Mouse (Mus musculus): ENCODE data around the gene Kcnj14. TPM values are rescaled to one million over a fixed set of nuclear protein-coding genes. Genes with fewer than 3 reads are reported as not detected.

Gene Kcnj14
- polyA plus RNA-seq, 1 experiment from 2014 or later: 1.5 TPM

DNA sequence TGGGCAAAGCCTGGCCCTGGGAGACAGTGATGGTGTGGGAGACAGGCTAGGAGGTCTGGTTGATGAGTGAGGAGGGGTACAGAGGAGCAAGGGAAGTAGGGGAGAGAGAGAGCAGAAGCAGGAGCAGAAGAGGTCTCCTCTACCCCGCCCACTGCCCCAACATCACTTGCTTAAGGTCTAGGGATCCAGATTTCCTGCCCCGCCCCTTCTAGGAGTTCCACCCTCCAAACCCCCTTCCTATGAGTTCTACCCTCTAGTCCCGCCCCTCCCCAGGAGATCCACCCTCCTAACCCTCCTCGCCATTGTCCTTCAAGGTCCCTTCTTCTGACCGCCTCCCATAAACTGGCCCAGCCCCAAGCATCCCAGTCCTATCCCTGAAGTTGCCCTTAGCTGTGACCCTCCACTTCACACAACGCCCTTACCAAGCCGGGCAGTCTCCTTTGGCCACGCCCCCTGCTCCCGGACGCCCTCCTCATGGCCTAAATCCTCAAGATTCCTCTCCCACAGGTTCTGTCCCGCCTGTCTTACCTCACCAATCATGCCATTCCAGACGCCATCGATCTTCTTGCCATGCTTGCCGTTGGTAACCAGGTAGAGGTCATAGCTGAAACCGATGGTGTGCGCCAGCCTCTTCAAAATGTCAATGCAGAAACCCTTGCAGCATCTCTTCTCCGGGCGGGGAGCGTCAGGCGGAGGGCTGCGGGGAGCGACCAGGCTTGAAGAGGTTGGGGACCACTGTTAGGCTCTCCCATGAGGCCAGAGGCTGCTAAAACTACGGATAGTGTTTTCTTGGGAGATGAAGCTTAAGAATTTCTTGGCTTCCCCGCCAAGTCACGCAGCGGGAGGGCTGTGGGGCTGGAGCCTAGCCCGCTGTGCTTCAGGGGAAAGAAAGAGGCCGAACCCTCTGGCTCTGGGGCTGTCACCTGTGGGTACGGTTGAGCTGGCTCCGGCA, 32.6 kb upstream of the Kcnj14 start:
- WGBS: 2% methylated on average over 30 of the region's 30 CpGs
- peaks cover 74% of the 10 kb centered on the region for H3K27me3 ChIP-seq (replicated peaks; ENCODE audit: low read depth, poor library complexity, severe bottlenecking)
- H3K36me3 ChIP-seq (replicated peaks): no peaks in the 10 kb centered on the region
- peak overlapping the region; percentile 26; the same call in 1 of the 2 replicates for H3K27ac ChIP-seq (replicated peaks)
- H3K9me3 ChIP-seq: no peaks in the 10 kb centered on the region
- H3K4me3 ChIP-seq: peak overlapping the region; percentile 57
- peaks cover 31% of the 10 kb centered on the region for H3K4me1 ChIP-seq
- DNase-seq (ENCODE audit: low spot score): peak; percentile 59

DNA sequence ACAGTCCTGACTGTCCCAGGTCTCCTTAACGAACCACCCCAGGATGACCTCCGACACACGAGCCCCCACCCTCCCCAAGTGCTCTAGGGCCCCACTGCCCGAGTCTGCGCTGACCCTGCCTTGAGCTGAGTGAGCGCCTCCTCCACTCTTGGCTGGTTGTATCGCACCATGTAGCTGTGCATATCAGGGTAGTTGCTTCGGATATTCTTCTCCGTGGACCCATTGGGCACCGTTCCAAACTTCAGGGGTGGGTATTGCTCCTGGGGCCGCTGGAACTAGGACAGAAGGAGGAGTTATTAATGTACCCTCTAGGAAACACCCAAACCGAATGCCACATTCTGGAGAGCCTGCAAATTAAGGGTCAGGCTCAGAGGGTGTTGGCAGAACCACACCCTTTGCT, 28.5 kb upstream of the Kcnj14 start:
- 84% methylated on average over 12 of the region's 12 CpGs for WGBS
- no peak overlapping the region for H3K4me3 ChIP-seq
- peaks cover 23% of the 10 kb centered on the region for H3K4me1 ChIP-seq
- no peak for DNase-seq (ENCODE audit: low spot score)
- peaks cover 64% of the 10 kb centered on the region for H3K27me3 ChIP-seq (replicated peaks; ENCODE audit: low read depth, poor library complexity, severe bottlenecking)
- H3K27ac ChIP-seq (replicated peaks): no peak overlapping the region
- no peaks in the 10 kb centered on the region for H3K9me3 ChIP-seq
- no peaks in the 10 kb centered on the region for H3K36me3 ChIP-seq (replicated peaks)

- Histone ChIP-seq H3K36me3 (replicated peaks) (no peaks in the 10 kb centered on the region), H3K27me3 (replicated peaks; ENCODE audit: low read depth, poor library complexity, severe bottlenecking) (peaks cover 47% of the 10 kb centered on the region), H3K27ac (replicated peaks) (no peak overlapping the region), H3K9me3 (no peaks in the 10 kb centered on the region), H3K4me1 (peaks cover 8% of the 10 kb centered on the region), H3K4me3 (no peak overlapping the region)
- WGBS: 74% methylated on average over 3 of the region's 3 CpGs
- DNase-seq (ENCODE audit: low spot score): no peak
Measured at GRCm38 (mm10) chr7:45850661-45851060, 26.1 kb upstream of the Kcnj14 start.

DNA sequence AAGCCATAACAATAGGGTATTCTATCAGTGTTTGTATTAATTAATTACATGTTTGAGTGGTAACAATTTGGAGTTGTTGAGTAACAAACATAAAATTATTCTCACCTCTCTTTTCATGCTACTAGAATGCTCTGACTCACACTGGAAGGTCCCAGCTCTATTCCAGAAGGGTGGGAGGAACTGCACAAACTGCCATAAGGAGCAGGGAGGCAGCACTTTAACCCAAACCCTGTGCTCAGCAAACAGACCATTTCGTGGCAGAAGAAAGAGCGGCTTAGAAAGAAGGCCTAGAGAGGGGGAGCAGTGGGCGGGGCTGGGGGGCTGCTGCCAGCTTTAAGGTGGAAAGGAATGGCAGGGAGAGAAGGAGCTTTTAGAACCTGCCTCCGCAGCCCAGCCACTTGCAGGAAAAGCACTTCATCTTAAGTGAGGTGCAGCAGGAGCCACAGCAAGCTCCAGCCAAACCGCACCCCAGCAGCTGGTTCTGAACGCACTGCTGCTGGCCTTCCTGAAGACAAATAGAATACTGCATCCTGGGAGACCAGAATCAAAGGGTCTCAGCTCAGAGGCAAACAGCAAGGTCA, 24.0 kb upstream of the Kcnj14 start:
- Histone ChIP-seq H3K36me3 (replicated peaks) (no peaks in the 10 kb centered on the region), H3K27me3 (replicated peaks; ENCODE audit: low read depth, poor library complexity, severe bottlenecking) (peaks cover 41% of the 10 kb centered on the region), H3K4me3 (no peak overlapping the region), H3K9me3 (no peaks in the 10 kb centered on the region), H3K27ac (replicated peaks) (no peak overlapping the region), H3K4me1 (peaks cover 8% of the 10 kb centered on the region)
- no peak for DNase-seq (ENCODE audit: low spot score)
- WGBS: 10% methylated on average over 6 of the region's 6 CpGs

DNA sequence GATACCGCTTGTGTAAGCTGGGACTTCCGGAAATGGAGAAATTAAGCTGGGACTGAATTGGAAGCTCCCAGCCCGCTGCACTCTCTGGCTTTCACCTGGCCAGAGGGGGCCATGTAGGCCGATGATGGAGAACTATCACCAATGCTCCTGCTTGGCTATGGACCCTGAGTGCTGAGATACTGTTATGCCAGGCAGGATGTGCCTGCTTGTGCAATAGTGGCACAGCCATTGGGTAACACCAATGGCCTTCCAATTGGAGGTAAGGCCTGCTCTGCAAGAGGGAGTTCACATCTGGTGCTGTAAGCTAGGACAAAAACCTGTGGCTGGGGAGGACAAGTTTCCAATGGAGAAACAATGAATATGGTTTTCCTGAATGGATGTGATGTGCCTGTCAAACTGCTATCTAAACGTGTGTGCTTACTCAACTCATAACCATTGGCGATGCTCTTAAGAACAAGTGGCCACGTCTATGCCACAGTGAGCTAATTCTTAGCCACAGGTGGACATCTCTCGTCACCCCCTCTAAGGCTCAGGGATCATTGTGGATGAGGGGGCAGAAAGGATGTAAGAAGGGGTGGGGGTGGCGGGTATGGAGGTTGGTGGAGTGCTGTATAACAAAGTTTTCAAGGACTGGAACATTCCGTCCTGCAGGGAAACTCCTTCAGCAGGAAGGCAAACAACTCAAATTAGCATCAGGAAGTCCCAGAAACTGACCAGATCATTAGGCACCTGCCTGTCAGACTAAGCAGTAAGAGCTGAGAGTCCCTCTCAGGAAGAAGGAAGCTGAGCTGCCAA, 18.6 kb upstream of the Kcnj14 start:
- DNase-seq (ENCODE audit: low spot score): no peak

GRCm38 (mm10) chr7:45833924-45834323, 9.3 kb upstream of the Kcnj14 start:
- DNase-seq (ENCODE audit: low spot score): no peak
- Histone ChIP-seq H3K27ac (replicated peaks) (peak overlapping the region; percentile 30; the same call in 1 of the 2 replicates), H3K9me3 (no peaks in the 10 kb centered on the region), H3K4me3 (peak overlapping the region; percentile 53), H3K27me3 (replicated peaks; ENCODE audit: low read depth, poor library complexity, severe bottlenecking) (peaks cover 71% of the 10 kb centered on the region), H3K4me1 (peaks cover 38% of the 10 kb centered on the region), H3K36me3 (replicated peaks) (peaks cover 11% of the 10 kb centered on the region)
- WGBS: 3% methylated on average over 31 of the region's 31 CpGs

More for the DNA sequence above, 18.6 kb upstream of the Kcnj14 start:
- Histone ChIP-seq H3K27me3 (replicated peaks; ENCODE audit: low read depth, poor library complexity, severe bottlenecking) (peaks cover 38% of the 10 kb centered on the region), H3K9me3 (no peaks in the 10 kb centered on the region), H3K36me3 (replicated peaks) (no peaks in the 10 kb centered on the region), H3K4me1 (peaks cover 3% of the 10 kb centered on the region), H3K4me3 (no peak overlapping the region), H3K27ac (replicated peaks) (no peak overlapping the region)
- 85% methylated on average over 10 of the region's 10 CpGs for WGBS

- H3K4me1 ChIP-seq: peaks cover 38% of the 10 kb centered on the region
- peak; percentile 52 for DNase-seq (ENCODE audit: low spot score)
- H3K27ac ChIP-seq (replicated peaks): peak overlapping the region; percentile 30
- peaks cover 18% of the 10 kb centered on the region for H3K36me3 ChIP-seq (replicated peaks)
- 2% methylated on average over 86 of the region's 86 CpGs for WGBS
- no peaks in the 10 kb centered on the region for H3K9me3 ChIP-seq
- H3K27me3 ChIP-seq (replicated peaks; ENCODE audit: low read depth, poor library complexity, severe bottlenecking): peaks cover 71% of the 10 kb centered on the region
- peak overlapping the region; percentile 53 for H3K4me3 ChIP-seq
Measured at GRCm38 (mm10) chr7:45833148-45833790, 8.7 kb upstream of the Kcnj14 start.

DNA sequence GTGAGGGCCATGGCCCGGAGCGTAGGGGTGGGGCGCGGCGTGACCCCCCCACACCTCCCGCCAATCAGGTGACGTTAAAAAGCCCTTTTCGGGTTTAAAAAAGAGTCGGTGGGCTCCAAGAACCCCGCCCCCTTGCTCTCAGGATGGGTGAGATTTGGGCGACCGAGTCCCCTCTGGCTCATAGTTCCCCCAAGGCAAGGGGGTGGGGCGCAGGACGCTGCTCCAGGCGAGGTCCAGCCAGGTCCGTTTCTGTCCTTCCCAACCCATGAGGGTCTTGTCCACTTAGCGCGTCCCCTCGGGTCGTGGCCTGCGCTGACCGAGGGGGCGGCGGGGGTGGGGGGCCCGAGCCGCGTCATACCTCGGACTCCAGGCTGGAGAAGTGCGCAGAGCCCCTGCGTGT, 7.8 kb upstream of the Kcnj14 start:
- DNase-seq (ENCODE audit: low spot score): peak; percentile 23
- H3K9me3 ChIP-seq: no peaks in the 10 kb centered on the region
- H3K36me3 ChIP-seq (replicated peaks): peaks cover 26% of the 10 kb centered on the region
- peaks cover 65% of the 10 kb centered on the region for H3K27me3 ChIP-seq (replicated peaks; ENCODE audit: low read depth, poor library complexity, severe bottlenecking)
- H3K4me3 ChIP-seq: peak overlapping the region; percentile 53
- no peak overlapping the region for H3K27ac ChIP-seq (replicated peaks)
- peaks cover 38% of the 10 kb centered on the region for H3K4me1 ChIP-seq
- 9% methylated on average over 30 of the region's 30 CpGs for WGBS

- Histone ChIP-seq H3K36me3 (replicated peaks) (peaks cover 39% of the 10 kb centered on the region), H3K4me1 (peaks cover 38% of the 10 kb centered on the region), H3K9me3 (no peaks in the 10 kb centered on the region), H3K27ac (replicated peaks) (peak overlapping the region; percentile 85), H3K4me3 (peak overlapping the region; percentile 98), H3K27me3 (replicated peaks; ENCODE audit: low read depth, poor library complexity, severe bottlenecking) (peaks cover 52% of the 10 kb centered on the region)
- no peak for DNase-seq (ENCODE audit: low spot score)
- 24% methylated on average over 5 of the region's 5 CpGs for WGBS
Measured at GRCm38 (mm10) chr7:45831128-45831525, 6.5 kb upstream of the Kcnj14 start.

DNA sequence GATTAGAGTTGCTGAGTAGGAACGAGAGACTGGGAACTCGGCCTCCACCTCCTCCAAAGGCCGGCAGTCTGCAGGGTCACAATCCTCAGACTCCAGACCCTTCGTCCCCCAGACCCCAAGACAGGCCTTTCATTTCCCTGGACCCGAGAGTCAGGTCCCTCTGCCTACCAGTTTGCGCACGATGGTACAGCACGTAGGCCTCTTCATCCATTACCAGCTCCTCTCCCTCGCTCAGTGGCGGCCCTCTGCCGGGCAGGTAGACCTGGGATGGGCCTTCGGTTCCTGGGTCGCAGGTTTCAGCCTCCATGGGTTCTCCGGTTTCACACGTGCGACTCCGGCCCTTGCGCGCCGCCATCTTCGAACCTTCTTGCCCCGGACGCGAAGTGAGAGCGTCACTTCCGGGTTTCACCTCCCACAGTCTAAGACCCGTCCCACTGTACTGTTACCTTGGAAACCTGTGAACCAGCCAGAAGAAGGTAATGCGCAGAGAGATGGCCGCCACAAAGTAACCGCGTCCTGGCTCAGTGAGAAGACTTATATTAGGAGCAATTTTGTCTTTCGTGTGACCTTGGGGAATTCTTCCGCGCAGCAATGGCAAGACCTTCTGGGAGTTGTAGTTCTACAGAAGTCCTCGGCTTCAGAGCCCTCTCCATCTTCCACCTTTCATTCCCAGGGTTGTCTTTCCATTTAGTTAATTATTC, 6.0 kb upstream of the Kcnj14 start, which contains the start of gene Grwd1:
TSS of gene Grwd1 (minus strand) at position 518 of the 701 bp plus-strand sequence.
- H3K9me3 ChIP-seq: no peaks in the 10 kb centered on the region
- peaks cover 45% of the 10 kb centered on the region for H3K36me3 ChIP-seq (replicated peaks)
- H3K27ac ChIP-seq (replicated peaks): peak within 1 kb of the TSS; percentile 85
- WGBS: under 1% methylated on average over 35 of the region's 35 CpGs
- peak within 1 kb of the TSS; percentile 98 for H3K4me3 ChIP-seq
- H3K27me3 ChIP-seq (replicated peaks; ENCODE audit: low read depth, poor library complexity, severe bottlenecking): peaks cover 47% of the 10 kb centered on the region
- peak; percentile 91 for DNase-seq (ENCODE audit: low spot score)
- peaks cover 38% of the 10 kb centered on the region for H3K4me1 ChIP-seq

DNA sequence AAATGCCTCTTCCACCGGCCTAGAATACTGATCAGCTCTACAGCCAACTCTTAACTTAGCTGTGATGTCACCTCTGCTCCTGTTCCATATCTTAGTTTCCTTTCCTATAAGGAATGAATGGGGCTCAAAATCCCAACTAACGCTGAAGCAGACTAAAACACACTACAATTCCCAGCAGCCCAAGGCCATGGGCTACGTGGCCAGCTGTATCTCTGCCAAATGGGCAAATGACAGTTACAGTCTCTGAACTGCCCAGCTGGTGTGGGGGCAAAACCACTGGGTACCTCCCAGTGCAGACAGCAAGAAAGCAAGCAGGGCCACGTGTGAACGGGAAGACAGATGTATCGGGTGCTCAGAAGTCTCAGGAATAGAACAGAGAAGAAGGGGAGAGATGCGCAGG, 2.0 kb upstream of the Kcnj14 start:
- Histone ChIP-seq H3K4me3 (no peak overlapping the region), H3K27ac (replicated peaks) (no peak overlapping the region), H3K36me3 (replicated peaks) (peaks cover 83% of the 10 kb centered on the region), H3K27me3 (replicated peaks; ENCODE audit: low read depth, poor library complexity, severe bottlenecking) (peaks cover 7% of the 10 kb centered on the region), H3K4me1 (peaks cover 18% of the 10 kb centered on the region), H3K9me3 (no peaks in the 10 kb centered on the region)
- no peak for DNase-seq (ENCODE audit: low spot score)
- 91% methylated on average over 7 of the region's 7 CpGs for WGBS

Data from embryonic facial prominence, embryonic 10.5 days (tissue).